Mouse (Mus musculus) neural tube, embryonic 11.5 days (tissue): Measurements from ENCODE around the gene Frmpd4. TPM values are rescaled to one million over a fixed set of nuclear protein-coding genes. Genes with fewer than 3 reads are reported as not detected.

ENCODE experiments used
- ATAC-seq: fragments of 200-750 bp; cut with Nextera tagmentation; 2 replicates; pipeline ENCODE4 v1.8.0; 2017; ENCODE audit warnings: moderate number of reproducible peaks, mild to moderate bottlenecking, moderate TSS enrichment, moderate library complexity; ENCODE audit not compliant: insufficient read depth, low FRiP score, low TSS enrichment
- DNase-seq: peaks from one replicate; pipeline ENCODE4 v3.0.0-alpha.2; 2015; ENCODE audit warnings: low spot score
- H3K27ac ChIP-seq: fragments of 300-500 bp; sonication (generic); 2 replicates; pipeline ENCODE4 v1.5.1; 2014; ENCODE audit warnings: low read depth, mild to moderate bottlenecking, low read length
- H3K27me3 ChIP-seq: fragments of 300-500 bp; sonication (generic); 2 replicates; pipeline ENCODE4 v1.6.1; 2014; ENCODE audit warnings: mild to moderate bottlenecking, low read length, mixed read lengths; ENCODE audit not compliant: control insufficient read depth, insufficient read depth
- H3K36me3 ChIP-seq: fragments of 300-500 bp; sonication (generic); 2 replicates; pipeline ENCODE4 v1.6.1; 2014; ENCODE audit warnings: mild to moderate bottlenecking, low read length, moderate library complexity, mixed read lengths; ENCODE audit not compliant: control insufficient read depth, insufficient read depth
- H3K4me1 ChIP-seq: fragments of 300-500 bp; sonication (generic); 2 replicates; pipeline ENCODE4 v1.6.1; 2014; ENCODE audit warnings: low read length, mixed read lengths; ENCODE audit not compliant: control insufficient read depth, insufficient read depth
- H3K4me2 ChIP-seq: fragments of 300-500 bp; sonication (generic); 2 replicates; pipeline ENCODE4 v1.6.1; 2014; ENCODE audit warnings: low read depth, mild to moderate bottlenecking, moderate library complexity
- H3K4me3 ChIP-seq: fragments of 300-500 bp; sonication (generic); 2 replicates; pipeline ENCODE4 v1.5.1; 2014; ENCODE audit warnings: low read depth, low read length
- H3K9ac ChIP-seq: fragments of 300-500 bp; sonication (generic); 2 replicates; pipeline ENCODE4 v1.6.1; 2014; ENCODE audit warnings: mild to moderate bottlenecking, low read length
- H3K9me3 ChIP-seq: fragments of 300-500 bp; sonication (generic); 2 replicates; pipeline ENCODE4 v1.6.1; 2016; ENCODE audit warnings: low read length; ENCODE audit not compliant: control insufficient read depth
- WGBS: fragments of 180-500 bp; shearing (Covaris S2); extraction: QIAGEN DNeasy Blood & Tissue Kit; methylation state at CpG from one replicate; pipeline ENCODE4 v1.1.7; 2014; 5-methylcytosine and 5-hydroxymethylcytosine counted together
- polyA plus RNA-seq: library from polyadenylated mRNA; unstranded; fragments of >200 nt; fragmentation: Nextera tagmentation; extraction: Ambion mirVana; gene quantifications from 2 replicates; pipeline ENCODE4 v1.2.1, GENCODE M21; 2014

Frmpd4 gene
- polyA plus RNA-seq, 1 experiment from 2014 or later, result 0.04 TPM

GRCm38 (mm10) chrX:167654249-167654648 lies 922.8 kb downstream of the Frmpd4 start:
- 66% methylated on average over 8 of the region's 8 CpGs for WGBS
- H3K27ac ChIP-seq, result no peak overlapping the region
- peaks cover 15% of the 10 kb centered on the region for H3K27me3 ChIP-seq
- no peaks in the 10 kb centered on the region for H3K9me3 ChIP-seq
- no peak overlapping the region for H3K9ac ChIP-seq
- peak; percentile 11 for DNase-seq
- H3K4me1 ChIP-seq, result no peaks in the 10 kb centered on the region
- no peak overlapping the region for H3K4me2 ChIP-seq
- no peak overlapping the region for H3K4me3 ChIP-seq
- H3K36me3 ChIP-seq, result no peaks in the 10 kb centered on the region
- peak; percentile 79 for ATAC-seq

GRCm38 (mm10) chrX:167597639-167598217 lies 979.3 kb downstream of the Frmpd4 start:
- no peaks in the 10 kb centered on the region for H3K27me3 ChIP-seq
- ATAC-seq (no peak), DNase-seq (no peak)
- no peak overlapping the region for H3K4me3 ChIP-seq
- no peak overlapping the region for H3K9ac ChIP-seq
- no peaks in the 10 kb centered on the region for H3K36me3 ChIP-seq
- no peak overlapping the region for H3K27ac ChIP-seq
- no peak overlapping the region for H3K4me2 ChIP-seq
- H3K9me3 ChIP-seq, result no peaks in the 10 kb centered on the region
- H3K4me1 ChIP-seq, result no peaks in the 10 kb centered on the region

DNA sequence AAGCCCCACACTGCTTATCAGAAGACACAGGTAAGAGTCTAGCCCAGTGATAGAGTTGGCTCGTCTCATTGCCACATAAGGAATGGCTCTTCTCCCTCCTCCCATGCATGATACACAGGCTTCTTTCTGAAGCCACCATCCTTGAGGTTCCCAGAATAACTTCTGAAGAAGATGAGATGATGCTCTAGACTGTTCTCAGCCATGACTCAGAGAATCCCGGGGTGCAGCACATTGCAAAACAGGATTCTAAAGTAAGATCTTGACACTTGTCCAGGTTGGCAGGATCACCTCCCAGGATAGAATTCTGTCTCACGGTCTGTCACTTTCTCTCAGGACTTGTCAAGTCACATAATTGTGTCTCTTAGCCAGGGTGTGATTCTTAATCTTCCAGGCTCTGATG lies 1024.2 kb downstream of the Frmpd4 start:
- Histone ChIP-seq H3K9me3 (no peaks in the 10 kb centered on the region), H3K27me3 (no peaks in the 10 kb centered on the region), H3K9ac (no peak overlapping the region), H3K27ac (no peak overlapping the region), H3K4me3 (no peak overlapping the region), H3K4me1 (no peaks in the 10 kb centered on the region), H3K36me3 (no peaks in the 10 kb centered on the region), H3K4me2 (no peak overlapping the region)
- 90% methylated on average over 3 of the region's 3 CpGs for WGBS
- DNase-seq (no peak), ATAC-seq (no peak)

GRCm38 (mm10) chrX:167523151-167523550 lies 1053.9 kb downstream of the Frmpd4 start:
- no peak overlapping the region for H3K4me3 ChIP-seq
- WGBS, result 89% methylated on average over 3 of the region's 3 CpGs

GRCm38 (mm10) chrX:167522528-167522927 lies 1054.5 kb downstream of the Frmpd4 start:
- Histone ChIP-seq H3K4me2 (no peak overlapping the region), H3K27ac (no peak overlapping the region), H3K4me1 (no peaks in the 10 kb centered on the region), H3K36me3 (no peaks in the 10 kb centered on the region), H3K9me3 (no peaks in the 10 kb centered on the region), H3K27me3 (peaks cover 3% of the 10 kb centered on the region; the same call in 1 of the 2 replicates), H3K9ac (no peak overlapping the region), H3K4me3 (no peak overlapping the region)
- DNase-seq (no peak), ATAC-seq (no peak)
- 77% methylated on average over 4 of the region's 4 CpGs for WGBS

More at GRCm38 (mm10) chrX:167523151-167523550, 1053.9 kb downstream of the Frmpd4 start:
- Histone ChIP-seq H3K9ac (no peak overlapping the region), H3K36me3 (no peaks in the 10 kb centered on the region), H3K9me3 (no peaks in the 10 kb centered on the region), H3K4me2 (no peak overlapping the region), H3K27me3 (peaks cover 3% of the 10 kb centered on the region; the same call in 1 of the 2 replicates), H3K4me1 (no peaks in the 10 kb centered on the region), H3K27ac (no peak overlapping the region)
- DNase-seq, result no peak
- no peak for ATAC-seq

DNA sequence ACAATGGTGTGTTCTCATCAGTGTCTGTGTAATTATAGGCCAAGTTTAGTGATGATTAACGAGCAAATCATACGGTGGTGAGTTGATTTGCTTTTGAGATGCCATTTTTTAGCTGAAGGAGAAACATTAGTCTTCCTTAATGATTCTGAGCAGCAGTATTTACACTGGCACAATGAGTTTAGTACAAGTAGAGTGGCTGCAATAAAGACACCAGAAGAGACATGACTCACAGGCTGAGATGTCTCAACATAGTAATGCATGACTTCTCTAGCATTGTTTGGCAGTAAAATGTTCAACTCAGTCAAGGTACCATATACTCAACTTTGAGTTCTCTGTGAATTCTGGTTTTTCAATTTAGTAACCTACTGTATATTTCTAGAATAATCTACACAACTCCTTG lies 1058.6 kb downstream of the Frmpd4 start:
- 92% methylated on average over 2 of the region's 2 CpGs for WGBS
- Histone ChIP-seq H3K9me3 (no peaks in the 10 kb centered on the region), H3K4me1 (no peaks in the 10 kb centered on the region), H3K4me2 (no peak overlapping the region), H3K36me3 (no peaks in the 10 kb centered on the region), H3K9ac (no peak overlapping the region), H3K27me3 (peaks cover 5% of the 10 kb centered on the region; the same call in 1 of the 2 replicates), H3K27ac (no peak overlapping the region), H3K4me3 (no peak overlapping the region)
- ATAC-seq, result no peak
- DNase-seq, result no peak

DNA sequence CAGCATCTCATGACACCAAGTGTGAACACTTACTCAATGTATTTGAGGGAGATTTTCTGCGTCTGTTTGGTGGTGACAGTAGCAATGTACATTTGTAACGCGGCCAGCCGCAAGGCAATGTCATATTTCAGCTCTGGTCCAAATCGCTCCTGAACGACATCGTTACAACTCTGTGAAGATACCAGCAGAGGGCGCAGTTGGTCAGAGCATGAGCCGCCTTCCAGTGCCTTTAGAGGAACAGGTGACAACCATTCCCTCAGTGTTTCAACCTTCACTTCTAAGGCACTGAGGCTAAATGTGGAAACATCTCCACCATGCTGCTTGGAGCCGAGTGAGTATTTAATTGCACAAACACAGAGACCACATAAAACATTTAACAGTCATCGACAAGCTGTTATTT lies 1079.3 kb downstream of the Frmpd4 start:
- no peak overlapping the region for H3K4me2 ChIP-seq
- H3K9ac ChIP-seq, result no peak overlapping the region
- H3K4me1 ChIP-seq, result no peaks in the 10 kb centered on the region
- peak; percentile 83 for ATAC-seq
- no peaks in the 10 kb centered on the region for H3K9me3 ChIP-seq
- WGBS, result 39% methylated on average over 11 of the region's 11 CpGs
- peak; percentile 54 for DNase-seq
- no peaks in the 10 kb centered on the region for H3K36me3 ChIP-seq
- no peak overlapping the region for H3K27ac ChIP-seq
- no peak overlapping the region for H3K4me3 ChIP-seq
- H3K27me3 ChIP-seq, result 0 out of 2 replicates have a peak, but pooled peaks cover 4% of the 10 kb centered on the region

GRCm38 (mm10) chrX:167492265-167492664 lies 1084.8 kb downstream of the Frmpd4 start:
- Histone ChIP-seq H3K27ac (no peak overlapping the region), H3K36me3 (no peaks in the 10 kb centered on the region), H3K4me2 (no peak overlapping the region), H3K4me3 (no peak overlapping the region), H3K4me1 (no peaks in the 10 kb centered on the region), H3K9ac (no peak overlapping the region), H3K27me3 (0 out of 2 replicates have a peak, but pooled peaks cover 6% of the 10 kb centered on the region), H3K9me3 (no peaks in the 10 kb centered on the region)
- ATAC-seq, result no peak
- WGBS, result 97% methylated on average over 1 of the region's 1 CpGs
- DNase-seq, result no peak

DNA sequence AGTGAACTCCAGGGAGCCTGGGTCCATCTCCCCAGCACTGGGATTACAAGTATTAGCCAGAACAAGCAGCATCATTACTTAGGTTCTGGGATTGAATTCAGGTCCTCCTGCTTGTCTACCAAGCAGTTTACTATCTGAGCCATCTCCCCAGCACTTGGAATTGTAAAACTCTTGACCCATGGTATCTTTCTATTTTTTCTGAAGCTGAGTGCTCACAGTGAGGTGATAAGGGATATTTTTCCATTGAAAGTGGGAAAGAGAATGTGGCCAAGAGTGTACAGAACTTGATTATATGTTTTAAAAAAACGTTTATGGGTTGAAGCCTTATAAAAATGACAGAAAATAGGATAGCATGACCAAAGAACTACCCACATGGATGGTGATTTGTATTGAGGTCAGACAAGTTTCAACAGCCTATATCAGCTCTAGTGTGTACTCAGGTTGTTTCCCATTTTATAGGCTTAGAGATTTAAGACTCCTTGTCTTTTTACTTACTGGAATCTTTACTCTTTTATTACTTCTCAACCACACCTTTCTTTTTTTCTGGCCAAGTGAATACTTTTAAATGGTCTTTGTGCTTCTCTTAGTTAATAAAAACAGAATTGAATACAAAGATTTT lies 1085.3 kb downstream of the Frmpd4 start:
- WGBS, result 33% methylated on average over 1 of the region's 1 CpGs
- Histone ChIP-seq H3K4me3 (no peak overlapping the region), H3K4me1 (no peaks in the 10 kb centered on the region), H3K27ac (no peak overlapping the region), H3K9ac (no peak overlapping the region), H3K9me3 (no peaks in the 10 kb centered on the region), H3K27me3 (0 out of 2 replicates have a peak, but pooled peaks cover 6% of the 10 kb centered on the region), H3K4me2 (no peak overlapping the region), H3K36me3 (no peaks in the 10 kb centered on the region)
- no peak for DNase-seq
- ATAC-seq, result no peak
